Mouse (Mus musculus) small intestine, adult 2 months (tissue): ENCODE data around the gene Slc4a1ap. TPM values are rescaled to one million over a fixed set of nuclear protein-coding genes. Genes with fewer than 3 reads are reported as not detected.
"Not testable (repeated sequence)": the region's sequence is repeated elsewhere in the genome, so short reads cannot be mapped to it uniquely, and the experiment has no call there.

Source experiments
- H3K27ac ChIP-seq: fragments of 200-500 bp; 2 replicates; pipeline ENCODE4 v1.5.1; 2012; ENCODE audit warnings: low read depth, low read length, control low read depth, inconsistent platforms; ENCODE audit not compliant: insufficient read depth
- H3K27me3 ChIP-seq: fragments of 200-500 bp; 2 replicates; pipeline ENCODE4 v1.6.1; 2012; ENCODE audit warnings: mild to moderate bottlenecking, moderate library complexity, low read length, inconsistent platforms; ENCODE audit not compliant: control insufficient read depth, insufficient read depth
- H3K36me3 ChIP-seq: fragments of 200-500 bp; 2 replicates; pipeline ENCODE4 v1.6.1; 2012; ENCODE audit warnings: mild to moderate bottlenecking, low read length, control low read depth, inconsistent platforms; ENCODE audit not compliant: control insufficient read depth, insufficient read depth
- H3K4me1 ChIP-seq: fragments of 200-500 bp; 2 replicates; pipeline ENCODE4 v1.6.1; 2012; ENCODE audit warnings: low read length, inconsistent platforms, mixed read lengths; ENCODE audit not compliant: control insufficient read depth, insufficient read depth, insufficient read length
- H3K4me3 ChIP-seq: fragments of 200-500 bp; 2 replicates; pipeline ENCODE4 v1.5.1; 2012; ENCODE audit warnings: low read depth, mild to moderate bottlenecking, control low read depth, inconsistent platforms, low read length, moderate library complexity
- CTCF ChIP-seq: fragments of 200-500 bp; IDR thresholded peaks from 2 replicates; pipeline ENCODE4 v1.5.1; 2012; ENCODE audit warnings: low read depth, mild to moderate bottlenecking, control low read depth, inconsistent platforms, low read length, moderate library complexity, mixed read lengths; ENCODE audit not compliant: insufficient replicate concordance, insufficient read length; ENCODE audit errors: extremely low read depth
- POLR2A ChIP-seq: fragments of 200-500 bp; IDR thresholded peaks from 2 replicates; pipeline ENCODE4 v1.6.1; 2012; ENCODE audit warnings: low read depth, mild to moderate bottlenecking, control low read depth, inconsistent platforms, low read length, moderate library complexity
- WGBS: fragments of 180-500 bp; shearing (Covaris S2); methylation state at CpG from one replicate; pipeline ENCODE4 v1.1.7; 2018; 5-methylcytosine and 5-hydroxymethylcytosine counted together
- polyA plus RNA-seq: library from polyadenylated mRNA; depleted of rRNA; stranded (reverse); fragments of >200 nt; gene quantifications from 2 replicates; pipeline ENCODE4 v1.2.3, GENCODE M21; 2012

Slc4a1ap gene
- polyA plus RNA-seq, 1 experiment: 8.7 TPM

- Histone ChIP-seq H3K4me1 (no peaks in the 10 kb centered on the region; the same call in 1 of the 2 replicates), H3K4me3 (peak within 1 kb of the TSS; percentile 88), H3K27ac (no peak within 1 kb of the TSS), H3K36me3 (peaks cover 9% of the 10 kb centered on the region), H3K27me3 (no peaks in the 10 kb centered on the region)
- under 1% methylated on average over 49 of the region's 49 CpGs for WGBS
- 0 out of 2 replicates have a peak, but pooled peaks have one; percentile 16 for TF ChIP-seq POLR2A
- no peak for TF ChIP-seq CTCF
These were observed 32.1 kb upstream of the Slc4a1ap start, which contains the start of gene Gpn1 for GRCm38 (mm10) chr5:31494513-31495297. Gene Gpn1 (plus strand): TSS chr5:31494741.

- no peak overlapping the region for H3K4me3 ChIP-seq
- no peaks in the 10 kb centered on the region for H3K4me1 ChIP-seq
- 79% methylated on average over 10 of the region's 10 CpGs for WGBS
- no peaks in the 10 kb centered on the region for H3K27me3 ChIP-seq
- H3K27ac ChIP-seq: no peak overlapping the region
- peaks cover 48% of the 10 kb centered on the region for H3K36me3 ChIP-seq
- TF ChIP-seq POLR2A: no peak
- TF ChIP-seq CTCF: no peak
These were observed 22.0 kb upstream of the Slc4a1ap start for GRCm38 (mm10) chr5:31504843-31505242.

GRCm38 (mm10) chr5:31512481-31512880 is 14.3 kb upstream of the Slc4a1ap start:
- peaks cover 39% of the 10 kb centered on the region for H3K36me3 ChIP-seq
- no peak overlapping the region for H3K4me3 ChIP-seq
- H3K27me3 ChIP-seq: no peaks in the 10 kb centered on the region
- H3K27ac ChIP-seq: no peak overlapping the region
- TF ChIP-seq POLR2A (no peak), CTCF (no peak)
- H3K4me1 ChIP-seq: no peaks in the 10 kb centered on the region
- 31% methylated on average over 1 of the region's 1 CpGs for WGBS

GRCm38 (mm10) chr5:31520556-31520955 is 6.2 kb upstream of the Slc4a1ap start:
- Histone ChIP-seq H3K4me3 (no peak overlapping the region), H3K27ac (no peak overlapping the region), H3K36me3 (peaks cover 42% of the 10 kb centered on the region), H3K4me1 (no peaks in the 10 kb centered on the region), H3K27me3 (no peaks in the 10 kb centered on the region)
- WGBS: 85% methylated on average over 6 of the region's 6 CpGs
- TF ChIP-seq CTCF (no peak), POLR2A (no peak)

GRCm38 (mm10) chr5:31527117-31527680 is 404 bp downstream of the Slc4a1ap start:
- 2% methylated on average over 40 of the region's 40 CpGs for WGBS
- TF ChIP-seq POLR2A (no peak), CTCF (no peak)
- peaks cover 28% of the 10 kb centered on the region for H3K36me3 ChIP-seq
- peak overlapping the region; percentile 89 for H3K4me3 ChIP-seq
- H3K27ac ChIP-seq: no peak overlapping the region
- H3K27me3 ChIP-seq: no peaks in the 10 kb centered on the region
- peaks cover 2% of the 10 kb centered on the region; the same call in 1 of the 2 replicates for H3K4me1 ChIP-seq

GRCm38 (mm10) chr5:31527707-31528106 is 912 bp downstream of the Slc4a1ap start, which contains the start of gene Supt7l:
Gene Supt7l (minus strand): TSS chr5:31527807.
- Histone ChIP-seq H3K4me3 (peak within 1 kb of the TSS; percentile 89), H3K36me3 (peaks cover 30% of the 10 kb centered on the region), H3K27ac (0 out of 2 replicates have a peak within 1 kb of the TSS, but pooled peaks have one; percentile 18)
- 68% methylated on average over 11 of the region's 11 CpGs for WGBS
- H3K27me3 ChIP-seq, H3K4me1 ChIP-seq: not testable (repeated sequence)

GRCm38 (mm10) chr5:31528560-31528959 is 1.8 kb downstream of the Slc4a1ap start:
- no peaks in the 10 kb centered on the region for H3K27me3 ChIP-seq
- no peak overlapping the region for H3K4me3 ChIP-seq
- H3K27ac ChIP-seq: no peak overlapping the region
- peaks cover 34% of the 10 kb centered on the region for H3K36me3 ChIP-seq
- WGBS: 39% methylated on average over 2 of the region's 2 CpGs
- no peak for TF ChIP-seq POLR2A
- no peak for TF ChIP-seq CTCF
- peaks cover 2% of the 10 kb centered on the region; the same call in 1 of the 2 replicates for H3K4me1 ChIP-seq
